Mouse (Mus musculus) cerebellum, adult 2 months (tissue): ENCODE results near the gene Slc4a4.

ENCODE experiments used
- CTCF ChIP-seq: fragments of 200-500 bp; IDR thresholded peaks from 2 replicates; pipeline ENCODE4 v1.5.1; 2011; ENCODE audit warnings: low read depth, mild to moderate bottlenecking, control low read depth, low read length, moderate library complexity, borderline replicate concordance; ENCODE audit not compliant: insufficient read depth
- POLR2A ChIP-seq: fragments of 200-500 bp; IDR thresholded peaks from 2 replicates; pipeline ENCODE4 v1.6.1; 2011; ENCODE audit warnings: low read length, control low read depth, borderline replicate concordance; ENCODE audit not compliant: insufficient read depth

DNA sequence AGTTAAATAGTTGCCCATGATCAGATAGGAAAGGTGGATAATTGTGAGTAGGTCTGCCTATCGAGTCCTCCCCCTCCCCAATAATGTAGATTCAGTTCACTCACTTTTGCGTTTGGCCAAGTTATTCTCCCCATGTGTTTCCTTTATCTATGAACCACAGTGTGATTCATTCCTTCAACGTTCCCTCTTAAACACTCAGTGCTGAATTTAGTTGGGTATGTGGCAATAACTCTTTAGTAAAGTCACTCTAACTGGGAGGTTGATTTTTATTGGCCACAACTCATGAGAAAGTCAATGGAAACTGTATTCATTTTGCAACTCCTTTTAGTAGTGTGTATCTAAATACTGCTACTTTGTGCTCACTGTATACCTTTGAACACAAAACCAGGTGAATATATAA lies 125.8 kb downstream of the Slc4a4 start:
- TF ChIP-seq CTCF (no peak), POLR2A (no peak)
